Mouse (Mus musculus) cortical plate, adult 2 months (tissue): Measurements from ENCODE around the gene Poln.

Source experiments
- CTCF ChIP-seq: fragments of 200-500 bp; IDR thresholded peaks from 2 replicates; pipeline ENCODE4 v1.5.1; 2011; ENCODE audit warnings: mild to moderate bottlenecking, control low read depth, low read length; ENCODE audit not compliant: insufficient read depth; ENCODE audit errors: extremely low read depth
- POLR2A ChIP-seq: fragments of 200-500 bp; IDR thresholded peaks from 2 replicates; pipeline ENCODE4 v1.6.1; 2011; ENCODE audit warnings: mild to moderate bottlenecking, low read length, control low read depth; ENCODE audit not compliant: insufficient read depth; ENCODE audit errors: extremely low read depth

DNA sequence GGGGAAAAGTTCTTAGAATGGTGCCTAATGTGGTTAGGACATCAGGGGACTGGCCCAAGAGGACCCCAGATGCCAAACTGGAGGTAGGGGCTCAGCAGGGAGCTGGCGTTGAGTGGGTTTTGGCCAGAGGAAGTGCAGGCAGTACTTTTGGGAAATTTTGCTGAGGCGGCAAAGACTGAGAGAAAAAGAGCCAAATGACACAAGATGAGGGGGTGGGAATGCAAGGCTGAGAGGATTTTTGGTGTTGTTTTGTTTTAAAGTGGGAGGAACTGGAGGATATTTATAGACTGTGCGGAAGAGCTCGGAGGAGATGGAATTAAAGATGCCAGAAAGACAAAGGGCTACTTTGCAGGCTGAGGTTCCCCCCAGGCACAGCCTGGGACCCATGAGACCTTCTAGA is 1.5 kb upstream of the Poln start:
- TF ChIP-seq CTCF: no peak
- TF ChIP-seq POLR2A: no peak
